Mouse (Mus musculus): ENCODE measurements around the gene Lgals12. TPM values are rescaled to one million over a fixed set of nuclear protein-coding genes. Genes with fewer than 3 reads are reported as not detected.

Gene Lgals12
- polyA plus RNA-seq, 1 experiment from 2014 or later, result 1.6 TPM

DNA sequence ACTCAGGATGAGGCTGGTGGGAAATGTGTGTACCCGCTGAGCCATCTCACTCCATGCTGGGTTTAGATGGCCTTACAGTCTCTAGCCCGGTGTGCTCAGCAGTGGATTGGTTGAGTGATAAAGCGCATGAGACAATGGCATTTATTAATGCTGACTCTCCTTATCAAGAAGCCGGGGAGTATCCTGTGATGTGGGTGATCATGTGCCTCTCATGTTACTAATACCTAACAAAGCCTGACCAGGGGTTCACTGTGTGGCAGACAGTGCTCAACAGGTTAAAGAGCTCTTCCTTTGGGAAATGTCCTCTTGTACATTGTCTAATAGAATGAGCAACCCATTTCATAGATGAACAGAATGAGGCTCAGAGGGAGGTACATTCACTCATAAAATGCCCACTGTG lies 52.1 kb downstream of the Lgals12 start:
- no peak overlapping the region for H3K9ac ChIP-seq (replicated peaks; ENCODE audit: low read length)
- no peaks in the 10 kb centered on the region for H3K27me3 ChIP-seq (ENCODE audit: insufficient read depth, low read length)
- peaks cover 5% of the 10 kb centered on the region; the same call in 1 of the 2 replicates for H3K4me1 ChIP-seq (ENCODE audit: insufficient read depth, low read length)
- no peak overlapping the region for H3K4me2 ChIP-seq (replicated peaks; ENCODE audit: low read depth, low read length)
- WGBS, result 73% methylated on average over 4 of the region's 4 CpGs
- no peaks in the 10 kb centered on the region for H3K9me3 ChIP-seq (ENCODE audit: low read length)
- H3K4me3 ChIP-seq (ENCODE audit: low read length), result no peak overlapping the region
- ATAC-seq (ENCODE audit: low FRiP score, low TSS enrichment), result no peak
- H3K36me3 ChIP-seq (ENCODE audit: insufficient read depth, low read length), result no peaks in the 10 kb centered on the region
- no peak overlapping the region for H3K27ac ChIP-seq (ENCODE audit: low read length)

GRCm38 (mm10) chr19:7553441-7553840 lies 53.6 kb downstream of the Lgals12 start:
- Histone ChIP-seq H3K9me3 (ENCODE audit: low read length) (no peaks in the 10 kb centered on the region), H3K4me3 (ENCODE audit: low read length) (no peak overlapping the region), H3K36me3 (ENCODE audit: insufficient read depth, low read length) (no peaks in the 10 kb centered on the region), H3K4me2 (replicated peaks; ENCODE audit: low read depth, low read length) (no peak overlapping the region), H3K4me1 (ENCODE audit: insufficient read depth, low read length) (peaks cover 5% of the 10 kb centered on the region; the same call in 1 of the 2 replicates), H3K27ac (ENCODE audit: low read length) (no peak overlapping the region), H3K9ac (replicated peaks; ENCODE audit: low read length) (no peak overlapping the region), H3K27me3 (ENCODE audit: insufficient read depth, low read length) (no peaks in the 10 kb centered on the region)
- ATAC-seq (ENCODE audit: low FRiP score, low TSS enrichment), result no peak

GRCm38 (mm10) chr19:7552301-7552673 lies 54.7 kb downstream of the Lgals12 start:
- no peak overlapping the region for H3K27ac ChIP-seq (ENCODE audit: low read length)
- ATAC-seq (ENCODE audit: low FRiP score, low TSS enrichment), result no peak
- no peaks in the 10 kb centered on the region for H3K4me1 ChIP-seq (ENCODE audit: insufficient read depth, low read length)
- 73% methylated on average over 2 of the region's 2 CpGs for WGBS
- no peaks in the 10 kb centered on the region for H3K27me3 ChIP-seq (ENCODE audit: insufficient read depth, low read length)
- no peak overlapping the region for H3K4me3 ChIP-seq (ENCODE audit: low read length)
- no peaks in the 10 kb centered on the region for H3K36me3 ChIP-seq (ENCODE audit: insufficient read depth, low read length)
- no peak overlapping the region for H3K4me2 ChIP-seq (replicated peaks; ENCODE audit: low read depth, low read length)
- H3K9me3 ChIP-seq (ENCODE audit: low read length), result no peaks in the 10 kb centered on the region
- no peak overlapping the region for H3K9ac ChIP-seq (replicated peaks; ENCODE audit: low read length)

DNA sequence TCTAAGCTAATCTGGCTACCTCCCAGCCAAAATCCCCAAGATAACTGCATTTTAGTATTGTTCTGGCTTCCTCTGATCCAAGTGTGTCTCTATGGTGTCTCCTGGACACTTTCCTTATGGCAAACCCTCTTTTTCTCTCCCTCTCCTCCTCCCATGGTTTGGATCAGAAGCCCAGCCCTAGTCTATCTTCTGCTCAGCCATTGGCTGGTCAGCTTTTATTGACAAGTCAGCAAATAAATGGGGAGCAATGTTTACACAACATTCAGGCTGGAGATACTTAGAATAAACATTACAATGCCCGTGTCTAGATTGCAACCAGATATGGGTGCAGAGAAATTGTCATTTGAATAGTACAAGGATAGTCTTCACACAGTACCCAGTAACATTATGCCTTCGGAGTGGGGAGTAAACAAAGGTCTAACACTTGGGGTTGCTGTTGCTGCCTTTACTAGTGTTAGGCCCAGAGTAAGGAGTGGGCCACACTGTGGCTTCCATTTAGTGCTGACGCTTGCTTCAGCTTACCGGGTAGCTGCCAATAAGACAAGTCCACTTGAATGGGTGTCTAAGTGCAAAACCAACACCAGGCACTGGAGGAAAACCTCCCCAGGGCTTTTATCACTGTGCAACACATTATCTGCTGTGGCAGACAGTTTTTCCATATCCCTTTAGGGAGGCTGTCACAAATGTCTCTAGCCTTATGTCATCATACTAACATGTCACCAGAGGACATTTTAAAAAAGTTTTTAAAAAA lies 55.3 kb downstream of the Lgals12 start:
- WGBS, result 57% methylated on average over 4 of the region's 4 CpGs
- no peak overlapping the region for H3K4me2 ChIP-seq (replicated peaks; ENCODE audit: low read depth, low read length)
- H3K9me3 ChIP-seq (ENCODE audit: low read length), result no peaks in the 10 kb centered on the region
- no peaks in the 10 kb centered on the region for H3K27me3 ChIP-seq (ENCODE audit: insufficient read depth, low read length)
- no peak overlapping the region for H3K27ac ChIP-seq (ENCODE audit: low read length)
- ATAC-seq (ENCODE audit: low FRiP score, low TSS enrichment), result no peak
- no peaks in the 10 kb centered on the region for H3K36me3 ChIP-seq (ENCODE audit: insufficient read depth, low read length)
- H3K4me1 ChIP-seq (ENCODE audit: insufficient read depth, low read length), result no peaks in the 10 kb centered on the region
- H3K9ac ChIP-seq (replicated peaks; ENCODE audit: low read length), result no peak overlapping the region
- H3K4me3 ChIP-seq (ENCODE audit: low read length), result no peak overlapping the region

GRCm38 (mm10) chr19:7548924-7549323 lies 58.1 kb downstream of the Lgals12 start:
- WGBS, result 88% methylated on average over 3 of the region's 3 CpGs
- H3K9ac ChIP-seq (replicated peaks; ENCODE audit: low read length), result no peak overlapping the region
- no peak overlapping the region for H3K4me3 ChIP-seq (ENCODE audit: low read length)
- no peaks in the 10 kb centered on the region for H3K27me3 ChIP-seq (ENCODE audit: insufficient read depth, low read length)
- no peak overlapping the region for H3K27ac ChIP-seq (ENCODE audit: low read length)
- ATAC-seq (ENCODE audit: low FRiP score, low TSS enrichment), result no peak
- no peaks in the 10 kb centered on the region for H3K9me3 ChIP-seq (ENCODE audit: low read length)
- H3K4me2 ChIP-seq (replicated peaks; ENCODE audit: low read depth, low read length), result no peak overlapping the region
- H3K36me3 ChIP-seq (ENCODE audit: insufficient read depth, low read length), result no peaks in the 10 kb centered on the region
- H3K4me1 ChIP-seq (ENCODE audit: insufficient read depth, low read length), result no peaks in the 10 kb centered on the region

Other genes with a start within 250 kb of the Lgals12 start
- gene Spindoc, start 224.2 kb downstream of the Lgals12 start, polyA plus RNA-seq (2015; fragmentation: Nextera tagmentation; extraction: Ambion mirVana), result 33.2 and 35.7 TPM in 2 replicates
- gene 2700081O15Rik, start 189.6 kb downstream of the Lgals12 start, polyA plus RNA-seq (2015; fragmentation: Nextera tagmentation; extraction: Ambion mirVana), result 4.8 and 5.4 TPM in 2 replicates
- gene Rtn3, start 123.9 kb downstream of the Lgals12 start, polyA plus RNA-seq (2015; fragmentation: Nextera tagmentation; extraction: Ambion mirVana), result 169 and 172 TPM in 2 replicates
- 13.1 and 13.2 TPM in 2 replicates for gene Atl3, start 113.2 kb downstream of the Lgals12 start, polyA plus RNA-seq (2015; fragmentation: Nextera tagmentation; extraction: Ambion mirVana)
- gene Pla2g16, start 49.7 kb downstream of the Lgals12 start, polyA plus RNA-seq (2015; fragmentation: Nextera tagmentation; extraction: Ambion mirVana), result 10.5 and 10.8 TPM in 2 replicates
- 0.41 TPM in 1 of 2 replicates, not detected in the other for gene Hrasls5, start 5.3 kb upstream of the Lgals12 start, polyA plus RNA-seq (2015; fragmentation: Nextera tagmentation; extraction: Ambion mirVana)
- 14.9 and 19.4 TPM in 2 replicates for gene Slc22a19, start 104.1 kb upstream of the Lgals12 start, polyA plus RNA-seq (2015; fragmentation: Nextera tagmentation; extraction: Ambion mirVana)
- gene Slc22a26, start 195.5 kb upstream of the Lgals12 start, polyA plus RNA-seq (2015; fragmentation: Nextera tagmentation; extraction: Ambion mirVana), result 0.06 and 0.19 TPM in 2 replicates